Mouse (Mus musculus) erythroid progenitor cell, adult 5-6 weeks (primary cell): Measurements from ENCODE around the gene Myom1. TPM values are rescaled to one million over a fixed set of nuclear protein-coding genes. Genes with fewer than 3 reads are reported as not detected.
A peak's percentile ranks its signal among the peaks of the same experiment; 100 is the strongest.

Experiments used
- ATAC-seq: replicated peaks from 2 replicates; pipeline ENCODE4 v1.8.0; 2016; ENCODE audit warnings: moderate number of reproducible peaks, mild to moderate bottlenecking, moderate TSS enrichment, inconsistent platforms; ENCODE audit not compliant: poor library complexity, low FRiP score, severe bottlenecking
- total RNA-seq, 2 experiments: library from RNA; stranded (forward) in 1 of 2; stranded (reverse) in 1 of 2; fragments of 150-400 nt in 1 of 2; fragments of 186-747, 209-891 nt in 1 of 2; gene quantifications; 2 replicates each; pipeline versions ENCODE4 v1.2.3 to v1.2.4; 2015 to 2017; ENCODE audit warnings: low replicate concordance in 2 of 2

Gene Myom1
- total RNA-seq, 2 experiments from 2014 or later: 0.42 TPM; not detected in 1

DNA sequence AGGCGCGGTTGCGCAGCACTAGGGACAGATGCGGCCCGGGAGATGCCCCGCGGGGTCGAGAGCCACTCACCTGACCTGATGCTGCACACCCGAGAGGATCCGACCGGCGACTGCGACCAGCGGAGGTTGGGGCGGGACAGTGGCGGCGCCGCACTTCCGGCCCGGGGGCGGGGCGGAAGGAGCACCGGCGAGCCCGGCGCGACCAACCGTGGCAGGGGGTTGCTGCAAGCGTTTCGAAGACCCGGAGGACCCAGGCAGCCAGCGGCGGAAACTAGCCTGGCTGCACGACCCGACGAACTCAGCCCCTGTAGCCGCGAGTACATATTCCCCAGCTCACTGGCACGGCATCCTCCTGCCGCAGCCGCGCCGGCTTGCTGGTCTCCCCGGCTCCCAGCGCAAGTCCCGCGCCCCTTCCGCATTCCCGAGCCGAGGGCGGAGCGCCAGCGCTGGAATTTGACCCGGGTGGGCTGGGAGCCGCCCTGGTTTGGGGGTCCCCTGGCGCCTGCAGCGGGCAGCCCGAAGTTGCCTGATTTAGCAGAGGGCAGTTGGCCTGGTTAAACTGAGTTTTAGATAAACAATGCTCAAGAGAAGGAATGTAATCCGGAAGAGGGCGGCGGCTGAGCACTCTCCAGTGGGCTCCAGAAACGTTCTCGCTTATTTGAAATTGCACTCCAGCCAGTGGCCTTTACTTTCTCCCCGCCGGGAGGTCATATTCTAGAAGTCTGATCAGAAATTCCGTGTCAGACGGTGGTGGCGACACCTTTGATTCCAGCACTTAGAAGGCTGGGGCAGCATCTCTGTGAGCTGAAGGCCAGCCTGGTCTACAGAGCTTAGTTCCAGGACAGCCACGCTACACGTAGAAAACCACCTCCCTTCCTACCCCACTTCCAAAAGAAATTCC lies 11.8 kb upstream of the Myom1 start:
- peak; percentile 94 for ATAC-seq

DNA sequence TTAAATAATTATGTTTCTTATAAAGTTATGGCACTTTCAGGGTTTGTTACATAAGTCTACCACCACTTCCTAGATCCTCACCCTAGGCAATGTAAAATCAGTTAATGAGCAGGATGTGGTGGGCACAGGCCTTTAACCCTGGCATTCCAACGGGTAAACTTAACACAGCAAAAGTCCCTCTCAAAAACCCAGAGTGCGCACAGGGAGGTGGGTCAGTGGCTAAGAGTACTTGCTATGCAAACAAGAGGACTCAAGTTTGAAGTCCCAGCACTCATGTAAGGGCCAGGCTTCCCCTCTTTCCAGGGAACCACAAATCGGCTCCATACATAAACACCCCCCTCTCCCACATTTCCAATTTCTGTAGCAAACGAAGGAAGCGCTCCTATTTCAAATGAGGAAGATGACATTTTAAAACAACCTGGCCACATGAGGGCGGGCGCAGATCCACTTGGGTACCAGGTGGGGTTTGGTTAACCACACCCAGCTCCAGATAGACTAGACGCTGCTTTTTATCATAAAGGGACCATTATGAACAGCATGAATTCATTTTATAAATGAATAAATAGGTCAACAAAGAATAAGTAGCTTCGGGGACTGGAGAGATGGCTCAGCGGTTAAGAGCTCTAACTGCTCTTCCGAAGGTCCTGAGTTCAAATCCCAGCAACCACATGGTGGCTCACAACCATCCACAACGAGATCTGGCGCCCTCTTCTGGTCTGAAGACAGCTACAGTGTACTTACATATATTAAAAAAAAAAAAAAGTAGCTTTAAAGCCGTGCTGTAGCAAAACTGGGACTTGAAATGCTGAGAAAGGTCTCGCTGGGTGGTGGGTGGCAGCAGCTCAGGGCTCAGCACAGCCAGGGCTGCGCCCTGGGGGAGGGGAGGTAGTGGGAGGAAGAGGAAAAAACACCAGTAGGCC lies 10.5 kb upstream of the Myom1 start:
- ATAC-seq: no peak

DNA sequence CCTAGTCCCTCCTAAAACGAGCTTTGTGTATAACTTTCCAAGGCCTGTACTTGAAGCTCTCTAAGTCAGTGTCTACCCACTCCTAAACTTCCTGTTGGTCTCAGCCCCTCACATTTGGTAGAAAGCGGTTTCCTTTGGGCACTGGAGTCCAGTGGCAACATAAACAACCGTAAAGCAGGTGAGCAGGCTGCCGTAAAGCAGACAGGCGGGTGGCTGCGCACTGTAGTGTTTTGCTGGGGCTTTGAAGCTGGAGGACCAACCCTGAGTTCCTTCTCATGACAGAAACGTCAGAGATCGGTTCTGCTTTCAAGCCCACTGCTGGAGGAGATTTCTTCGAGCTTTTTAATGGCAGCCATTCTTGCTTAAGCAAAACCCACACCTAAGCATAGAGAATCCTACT lies 9.8 kb upstream of the Myom1 start:
- no peak for ATAC-seq

DNA sequence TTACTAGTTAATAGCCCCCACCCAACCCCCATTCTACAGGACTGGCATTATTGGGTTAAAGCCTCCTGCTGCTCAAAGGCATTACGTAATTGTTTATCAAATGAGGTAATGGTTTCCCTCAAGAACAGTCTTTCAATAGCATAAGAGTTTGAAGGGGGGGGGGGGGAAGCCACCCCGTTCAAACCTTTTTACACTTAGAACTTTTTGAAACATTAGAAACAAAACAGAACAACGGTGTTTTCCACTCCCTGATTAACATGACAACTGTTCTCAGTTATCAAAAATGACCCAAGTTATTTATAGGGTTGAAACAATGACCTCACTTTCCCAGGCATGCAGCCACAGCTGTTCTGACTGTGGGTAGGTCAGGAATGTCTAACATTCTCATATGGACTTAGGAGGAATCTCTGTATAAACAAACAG lies 9.0 kb upstream of the Myom1 start:
- ATAC-seq: no peak

DNA sequence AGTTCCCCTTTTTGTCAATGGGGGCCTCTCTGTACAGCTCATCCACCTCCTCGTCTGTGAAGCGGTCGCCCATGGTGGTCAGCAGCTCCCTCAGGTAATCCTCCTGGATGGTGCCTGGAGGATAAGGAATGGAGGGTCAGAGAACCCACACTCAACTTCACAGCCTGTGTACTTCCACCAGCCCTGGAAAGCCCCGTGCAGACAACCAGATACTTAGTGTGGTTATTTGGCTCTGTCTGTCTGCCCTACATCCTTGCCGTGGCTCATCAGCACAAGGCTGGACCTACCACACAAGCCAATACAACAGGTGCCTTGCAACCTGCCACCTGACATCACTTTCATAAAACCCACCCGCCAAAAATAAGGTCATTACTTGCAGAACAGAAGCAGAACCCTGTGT lies 7.8 kb upstream of the Myom1 start:
- ATAC-seq: no peak

DNA sequence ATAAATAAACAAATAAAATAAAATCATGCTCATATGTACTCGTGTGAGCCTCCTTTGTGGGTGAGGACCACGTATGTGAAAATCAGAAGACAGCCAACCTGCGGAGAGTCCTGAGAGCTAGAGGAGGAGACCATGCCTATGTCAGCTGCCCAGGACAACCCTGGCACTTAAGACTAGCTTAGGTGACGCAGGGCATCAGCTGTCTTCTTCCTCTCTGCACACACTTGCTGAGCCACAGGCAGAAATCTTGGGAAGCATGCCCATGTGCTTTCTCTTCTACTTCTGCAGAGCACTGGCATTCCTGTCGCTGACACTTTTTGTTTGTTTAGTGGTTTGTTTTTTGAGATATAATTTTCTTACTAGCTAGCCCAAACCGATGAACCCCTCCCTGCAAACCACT lies 6.9 kb upstream of the Myom1 start:
- no peak for ATAC-seq

DNA sequence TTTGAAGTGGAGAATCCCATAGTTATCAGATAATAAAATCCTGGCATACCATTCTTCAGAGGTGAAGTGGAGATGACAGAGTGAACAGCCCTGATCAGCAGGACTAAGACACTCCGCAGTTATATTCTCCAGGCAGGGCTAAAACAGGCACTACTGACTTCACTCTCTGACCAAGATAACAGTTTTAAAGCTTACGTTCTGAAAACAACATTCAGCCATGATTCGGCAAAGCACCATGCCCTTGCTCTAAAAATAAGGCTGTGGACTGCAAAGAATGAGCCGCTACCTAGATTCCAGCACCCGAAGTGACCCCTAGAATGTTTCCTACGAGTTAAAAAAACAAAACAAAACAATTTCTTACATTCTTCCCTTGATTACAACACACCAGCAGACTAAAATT lies 4.6 kb upstream of the Myom1 start:
- no peak for ATAC-seq

DNA sequence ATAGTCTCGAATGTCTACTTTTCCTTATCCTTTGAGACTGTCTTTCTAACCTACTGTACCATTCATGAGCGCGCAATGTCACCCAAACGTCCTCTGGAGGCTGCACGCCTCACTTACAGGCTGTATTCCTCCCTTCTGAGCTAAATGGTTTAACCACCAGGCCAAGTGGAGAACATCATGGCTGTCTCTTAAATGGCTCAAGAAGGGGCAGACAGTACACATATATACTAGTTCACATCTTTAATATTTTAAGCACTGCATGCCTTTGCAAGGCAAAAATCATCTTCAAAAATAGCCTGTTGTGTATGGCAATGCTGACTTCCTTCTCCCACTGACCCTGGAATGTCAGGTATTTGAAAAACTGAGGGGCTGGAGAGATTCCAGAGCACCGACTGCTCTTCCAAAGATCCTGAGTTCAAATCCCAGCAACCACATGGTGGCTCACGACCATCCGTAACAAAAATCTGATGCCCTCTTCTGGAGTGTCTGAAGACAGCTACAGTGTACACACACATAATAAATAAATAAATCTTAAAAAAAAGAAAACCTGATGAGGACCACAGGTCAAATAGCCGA lies 3.9 kb upstream of the Myom1 start:
- ATAC-seq: no peak

DNA sequence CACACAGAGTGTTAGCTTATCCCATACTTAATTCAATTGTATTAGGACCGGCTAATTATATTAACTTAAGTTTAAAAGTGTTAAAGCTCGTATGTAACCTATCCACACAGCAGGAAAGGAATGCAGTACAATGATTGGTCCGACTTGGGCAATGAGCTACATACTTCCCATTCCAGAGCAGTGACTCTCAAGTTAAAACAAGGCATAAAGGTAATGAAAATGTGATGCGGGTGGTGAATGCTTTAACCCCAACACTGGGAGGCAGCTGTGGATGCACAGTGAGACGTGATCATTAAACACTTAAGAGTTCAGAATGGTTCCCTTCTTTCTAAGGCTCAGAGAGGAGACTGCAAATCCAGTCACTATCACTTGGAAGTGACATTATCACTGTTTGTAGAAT lies 3.2 kb upstream of the Myom1 start:
- no peak for ATAC-seq

DNA sequence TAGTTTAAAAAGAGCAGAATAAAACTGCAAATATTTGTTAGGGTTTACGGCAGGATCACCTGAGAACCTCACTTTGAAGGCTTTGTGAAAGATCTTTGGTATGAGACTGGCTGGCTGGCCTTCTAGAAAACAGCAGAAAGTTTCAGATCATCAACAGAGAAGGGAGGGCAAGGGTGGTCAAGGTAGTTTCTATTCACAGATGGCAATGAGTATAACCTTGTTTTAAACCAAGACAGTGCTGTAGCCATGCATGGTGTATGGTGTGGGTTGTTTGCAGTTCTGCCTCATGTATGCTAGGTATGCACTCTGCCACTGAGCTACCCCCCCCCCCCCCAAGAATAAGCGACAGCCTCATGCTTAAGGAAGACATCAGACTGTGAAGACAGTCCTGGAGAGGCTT lies 2.2 kb upstream of the Myom1 start:
- no peak for ATAC-seq

DNA sequence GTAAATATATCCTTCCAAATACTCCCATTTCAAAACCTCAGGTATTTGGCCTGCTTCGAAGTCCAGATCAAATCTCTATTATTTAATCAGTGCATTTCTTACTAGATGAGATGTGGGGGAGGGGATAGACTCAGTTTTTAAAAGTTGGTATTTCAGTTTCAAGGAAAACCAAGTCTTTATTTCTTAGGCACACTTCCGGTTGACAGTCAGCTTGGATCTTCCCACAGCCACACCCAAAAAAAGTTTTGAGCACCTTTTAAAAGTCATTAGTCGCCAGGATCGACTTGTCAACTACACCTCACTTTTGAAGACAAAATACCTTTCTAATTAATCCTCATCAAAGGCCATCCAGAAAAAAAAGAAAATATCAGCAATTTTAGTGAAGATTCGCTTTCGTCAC lies 1.4 kb upstream of the Myom1 start:
- ATAC-seq: no peak

DNA sequence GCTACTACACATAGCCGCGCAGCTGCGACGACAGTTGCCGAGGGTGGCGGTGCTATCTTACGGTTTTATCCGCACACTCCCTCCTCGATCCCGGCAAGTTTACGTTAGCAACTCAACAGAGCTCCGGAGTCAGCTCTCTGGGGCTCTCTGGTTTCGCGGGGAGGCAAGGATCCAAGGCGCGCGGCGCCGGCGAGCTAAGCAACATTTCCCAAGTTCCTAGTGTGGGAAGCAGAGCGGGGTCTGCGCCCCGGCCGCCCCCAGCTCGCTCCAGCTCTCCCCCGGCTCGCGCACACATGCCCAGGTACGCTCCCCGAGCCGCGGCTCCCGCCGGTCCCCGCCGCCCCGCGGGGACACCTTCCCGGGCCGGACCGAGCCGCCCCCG lies 743 bp upstream of the Myom1 start:
- ATAC-seq: peak; percentile 58

DNA sequence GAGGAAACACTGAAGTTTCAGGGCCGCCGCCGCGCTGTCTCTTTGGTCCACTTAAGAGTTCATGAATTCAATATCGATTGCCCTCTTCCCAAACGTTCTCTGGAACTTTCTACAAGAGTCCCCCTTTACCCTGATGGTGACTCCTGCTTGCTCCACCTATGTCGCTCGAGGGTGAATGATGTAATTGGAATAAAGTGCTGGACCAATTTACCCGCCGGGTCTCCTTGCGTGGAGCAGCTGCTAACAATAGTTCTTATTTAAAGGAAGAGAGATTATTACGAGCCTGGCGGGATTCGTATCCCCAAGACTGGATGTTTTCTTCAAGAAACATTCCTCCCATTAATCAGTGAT lies 286 bp downstream of the Myom1 start, which contains the start of gene Myl12a:
TSS of gene Myl12a (minus strand) at position 135 of the 351 bp plus-strand sequence.
- peak; percentile 40 for ATAC-seq

DNA sequence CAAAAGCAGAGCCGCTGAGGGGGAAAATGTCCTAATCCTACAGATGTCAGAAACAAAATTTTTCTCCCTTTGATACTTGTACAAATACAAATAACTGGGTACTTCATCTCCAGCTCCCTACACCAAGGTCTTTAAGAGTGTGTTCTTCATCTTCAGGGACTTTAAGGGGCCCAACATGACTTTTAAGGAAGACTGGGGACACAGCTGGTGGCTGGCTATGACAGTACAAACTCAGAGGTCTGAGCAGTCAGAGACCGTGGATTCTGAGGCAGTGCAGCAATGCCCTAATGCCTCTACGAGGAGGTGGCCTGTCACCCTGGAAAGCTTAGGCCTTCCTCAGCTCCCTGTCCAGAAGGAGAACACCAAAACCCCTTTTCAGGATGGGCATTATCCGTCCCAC lies 679 bp downstream of the Myom1 start:
- no peak for ATAC-seq

DNA sequence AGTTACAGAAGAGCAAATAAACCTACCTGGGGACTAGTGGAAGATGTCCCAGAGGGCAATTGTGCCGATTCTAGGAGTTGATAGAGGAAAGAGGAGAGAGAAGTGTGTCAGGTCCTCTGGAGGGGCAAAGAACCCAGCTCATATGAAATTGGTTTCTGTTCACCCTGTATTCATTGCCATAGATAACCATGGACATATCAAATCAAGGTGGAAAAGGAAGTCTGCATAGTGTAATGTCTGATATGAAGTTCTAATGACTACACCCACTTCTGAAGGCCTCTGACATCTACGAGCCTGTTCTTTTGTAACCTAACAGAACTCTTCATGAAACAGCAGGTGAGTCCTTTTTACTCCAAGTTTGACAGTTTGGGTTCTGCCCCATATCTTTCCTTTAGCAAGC lies 1.3 kb downstream of the Myom1 start:
- ATAC-seq: no peak

DNA sequence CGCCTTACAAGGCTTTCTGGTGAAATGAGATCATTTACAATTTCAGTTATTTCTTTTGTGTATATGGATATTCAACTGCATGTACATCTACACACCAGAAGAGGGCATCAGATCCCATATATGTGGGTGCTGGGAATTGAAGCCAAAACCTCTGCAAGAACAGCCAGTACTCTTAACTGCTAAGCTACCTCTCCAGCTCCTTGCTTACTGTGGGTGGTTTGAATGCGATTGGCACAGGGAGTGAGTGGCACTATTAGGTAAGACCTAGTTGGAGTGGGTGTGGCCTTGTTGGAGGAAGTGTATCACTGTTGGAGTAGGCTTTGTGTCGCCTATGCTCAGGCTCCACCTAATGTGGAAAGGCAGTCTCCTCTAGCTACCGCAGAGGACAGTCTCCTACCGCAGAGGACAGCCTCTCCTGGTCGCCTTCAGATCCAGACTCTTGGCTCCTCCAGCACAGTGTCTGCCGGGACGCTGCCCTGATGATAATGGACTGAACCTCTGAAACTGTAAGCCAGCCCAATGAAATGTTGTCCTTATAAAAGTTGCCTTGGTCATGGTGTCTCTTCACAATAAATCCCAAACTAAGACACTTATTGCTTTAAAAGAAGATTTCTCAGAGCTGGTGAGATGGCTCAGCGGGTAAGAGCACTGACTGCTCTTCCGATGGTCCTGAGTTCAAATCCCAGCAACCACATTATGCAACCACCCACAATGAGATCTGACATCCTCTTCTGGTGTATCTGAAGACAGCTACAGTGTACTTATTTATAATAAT lies 1.9 kb downstream of the Myom1 start:
- no peak for ATAC-seq

DNA sequence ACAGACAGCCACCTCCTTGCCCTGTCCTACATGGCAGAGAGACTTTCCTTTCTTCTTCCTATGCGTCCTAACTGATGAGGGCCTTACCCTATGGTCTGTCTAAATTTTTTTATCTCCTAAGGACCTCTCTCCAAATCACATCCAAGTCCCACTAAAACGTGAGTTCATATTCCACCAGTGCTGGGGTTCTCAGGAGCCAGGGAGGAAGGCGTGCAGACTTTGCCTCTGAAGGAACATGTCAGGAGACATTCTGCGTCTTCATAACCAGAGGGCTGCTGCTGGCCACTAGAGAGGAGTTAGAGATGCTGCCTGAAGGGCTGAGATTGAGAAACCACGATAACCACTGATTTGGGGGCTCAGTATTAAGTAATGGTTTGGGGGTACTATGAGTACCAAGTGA lies 4.5 kb downstream of the Myom1 start:
- ATAC-seq: no peak

DNA sequence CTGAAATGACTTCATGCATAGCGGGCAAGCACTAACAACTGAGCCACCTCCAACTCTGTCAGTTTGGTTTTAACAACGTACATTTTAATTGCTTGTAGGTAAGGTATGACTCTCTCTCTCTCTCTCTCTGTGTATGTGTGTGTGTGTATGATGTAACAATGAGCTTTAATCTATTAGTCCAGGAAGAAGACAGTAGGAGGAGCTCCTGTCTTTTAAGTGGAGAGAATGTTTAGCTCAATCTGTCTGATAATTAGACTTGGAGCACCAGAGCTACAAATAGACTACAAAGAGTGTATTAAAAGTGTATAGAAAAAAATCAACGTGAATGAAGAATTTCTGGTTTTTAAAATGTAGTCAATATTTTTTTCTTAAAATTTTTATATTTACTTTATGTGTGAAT lies 6.2 kb downstream of the Myom1 start:
- no peak for ATAC-seq

DNA sequence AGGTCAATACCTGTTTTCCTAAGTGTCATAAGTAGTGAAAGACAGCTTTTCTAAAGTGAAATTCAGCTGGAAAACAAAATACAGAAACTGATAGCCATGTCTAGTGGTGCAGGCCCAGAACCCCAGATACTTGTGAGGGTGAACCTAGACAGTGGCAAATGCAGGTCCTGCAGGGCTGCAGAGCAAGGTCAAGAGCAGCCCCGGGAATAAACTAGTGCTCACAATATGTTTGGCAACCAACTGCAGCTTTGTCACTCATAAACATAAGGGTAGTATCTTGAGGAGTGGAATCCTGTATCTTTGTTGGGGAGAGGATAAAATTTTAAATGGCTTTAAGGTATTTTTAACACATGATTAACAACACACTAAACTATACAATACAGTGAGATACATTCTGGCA lies 7.3 kb downstream of the Myom1 start:
- ATAC-seq: no peak
